Mouse (Mus musculus) central nervous system, embryonic 18 days (tissue): ENCODE measurements around the gene Bmp8a. TPM values are rescaled to one million over a fixed set of nuclear protein-coding genes. Genes with fewer than 3 reads are reported as not detected.

Experiments used
- polyA plus RNA-seq: library from polyadenylated mRNA; depleted of rRNA; stranded (reverse); fragments of >200 nt; gene quantifications from 2 replicates; pipeline ENCODE4 v1.2.3, GENCODE M21; 2012; rRNA removed

The Bmp8a gene
- 0.33 and 0.89 TPM in 2 replicates for polyA plus RNA-seq

DNA sequence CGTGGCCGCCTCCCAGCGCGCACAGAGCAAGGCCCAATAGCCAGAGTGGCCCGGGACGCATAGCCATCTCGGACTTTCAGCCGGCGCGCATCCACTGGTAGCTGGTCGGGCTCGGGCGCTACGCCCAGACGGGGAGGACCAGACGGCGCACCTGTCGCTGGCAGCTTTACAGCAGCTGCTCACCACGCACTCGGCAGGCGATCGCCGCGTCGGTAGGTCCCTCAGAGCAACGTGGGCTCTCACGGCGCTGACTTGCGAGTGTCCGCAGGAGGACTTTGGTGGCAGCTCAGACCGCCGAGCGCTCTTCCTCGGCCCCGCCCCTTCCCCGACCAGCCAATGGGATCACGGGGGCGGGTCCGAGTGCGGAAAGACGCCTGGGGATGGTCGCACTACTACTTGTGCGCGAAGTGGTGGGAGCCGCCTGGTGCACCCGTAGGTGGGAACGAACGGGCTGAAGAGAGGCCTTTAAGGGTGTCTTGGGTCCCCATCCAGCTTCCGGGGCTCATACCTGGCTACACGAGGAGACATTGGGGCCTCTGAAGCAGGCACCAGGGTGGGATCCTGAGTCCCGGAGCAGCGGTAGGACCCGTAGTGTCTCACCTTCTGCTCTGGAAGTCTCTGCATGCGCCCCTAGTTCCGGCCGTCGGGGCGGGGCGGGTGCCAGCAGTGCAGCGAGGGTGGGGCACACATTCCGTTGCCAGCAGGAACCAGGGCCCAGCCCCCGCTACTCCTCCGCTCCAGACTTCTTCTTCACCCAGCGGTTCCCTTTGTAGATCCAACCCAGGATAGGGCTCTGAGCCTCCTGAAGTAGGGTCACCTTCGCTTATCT is at the start of gene Bmp8a:
Gene Bmp8a (minus strand): TSS at position 611 of the 829 bp plus-strand sequence.

GRCm38 (mm10) chr4:123323534-123323933 is 19.5 kb downstream of the Bmp8a start, which contains the start of gene Oxct2a:
Gene Oxct2a (minus strand): TSS chr4:123323634.

Other genes with a start within 250 kb of the Bmp8a start
- gene Bmp8b, start 238.1 kb downstream of the Bmp8a start, polyA plus RNA-seq, result 1.1 and 1.2 TPM in 2 replicates
- gene Oxct2b, start 227.0 kb downstream of the Bmp8a start, polyA plus RNA-seq, result 0.75 and 0.82 TPM in 2 replicates
- 32.5 and 33.4 TPM in 2 replicates for gene Ppie, start 203.3 kb downstream of the Bmp8a start, polyA plus RNA-seq
- 39.1 and 40.6 TPM in 2 replicates for gene Hpcal4, start 160.0 kb downstream of the Bmp8a start, polyA plus RNA-seq
- 0.36 and 0.39 TPM in 2 replicates for gene Nt5c1a, start 141.7 kb downstream of the Bmp8a start, polyA plus RNA-seq
- gene Heyl, start 109.7 kb downstream of the Bmp8a start, polyA plus RNA-seq, result 2.4 and 2.7 TPM in 2 replicates
- 61.8 and 64.0 TPM in 2 replicates for gene Pabpc4, start 80.9 kb downstream of the Bmp8a start, polyA plus RNA-seq
- 0.09 TPM in 1 of 2 replicates, not detected in the other for gene Oxct2a, start 19.6 kb downstream of the Bmp8a start, polyA plus RNA-seq